Mouse (Mus musculus) 3T3-L1 (cell line): Measurements from ENCODE around the gene Zfp143.
A peak's percentile ranks its signal among the peaks of the same experiment; 100 is the strongest.
"Not testable (repeated sequence)": the region's sequence is repeated elsewhere in the genome, so short reads cannot be mapped to it uniquely, and the experiment has no call there.

ENCODE experiments used
- DNase-seq: peaks from one replicate; pipeline ENCODE4 v3.0.0-alpha.2; 2015; ENCODE audit warnings: low read depth, low spot score

Gene Zfp143

DNA sequence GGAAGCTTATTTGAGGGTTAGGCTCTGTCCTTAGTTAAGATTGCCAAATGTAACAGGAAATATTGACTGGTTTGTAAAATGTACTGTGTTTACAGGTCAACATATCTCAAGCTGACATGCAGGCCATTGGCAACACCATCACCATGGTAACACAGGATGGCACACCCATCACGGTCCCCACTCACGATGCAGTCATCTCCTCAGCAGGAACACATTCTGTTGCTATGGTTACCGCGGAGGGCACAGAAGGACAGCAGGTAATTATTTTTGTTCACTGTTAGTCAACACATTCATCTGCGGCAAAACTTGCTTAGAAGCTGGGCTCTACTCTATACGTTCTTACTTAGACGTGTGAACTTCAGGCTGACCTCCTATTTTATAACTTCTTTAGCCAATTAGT, 30.7 kb downstream of the Zfp143 start:
- no peak for DNase-seq

DNA sequence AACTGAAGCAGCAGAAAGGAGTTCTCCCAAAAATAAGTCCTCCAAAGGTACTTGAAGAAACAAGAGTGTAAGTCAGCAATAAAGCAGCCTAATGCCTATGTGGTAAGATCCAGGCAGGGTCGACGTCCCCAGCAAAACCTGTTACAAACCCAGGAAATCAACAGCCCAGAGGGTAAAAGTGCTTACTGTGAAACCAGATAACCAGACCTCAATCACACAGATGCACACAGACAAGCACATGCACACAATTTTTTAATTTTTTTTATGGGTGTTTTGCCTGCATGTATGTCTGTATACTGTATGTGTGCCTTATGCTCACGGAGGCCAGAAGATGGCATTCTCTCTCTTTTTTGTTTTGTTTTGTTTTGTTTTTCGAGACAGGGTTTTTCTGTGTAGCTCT, 35.3 kb downstream of the Zfp143 start:
- no peak for DNase-seq

DNA sequence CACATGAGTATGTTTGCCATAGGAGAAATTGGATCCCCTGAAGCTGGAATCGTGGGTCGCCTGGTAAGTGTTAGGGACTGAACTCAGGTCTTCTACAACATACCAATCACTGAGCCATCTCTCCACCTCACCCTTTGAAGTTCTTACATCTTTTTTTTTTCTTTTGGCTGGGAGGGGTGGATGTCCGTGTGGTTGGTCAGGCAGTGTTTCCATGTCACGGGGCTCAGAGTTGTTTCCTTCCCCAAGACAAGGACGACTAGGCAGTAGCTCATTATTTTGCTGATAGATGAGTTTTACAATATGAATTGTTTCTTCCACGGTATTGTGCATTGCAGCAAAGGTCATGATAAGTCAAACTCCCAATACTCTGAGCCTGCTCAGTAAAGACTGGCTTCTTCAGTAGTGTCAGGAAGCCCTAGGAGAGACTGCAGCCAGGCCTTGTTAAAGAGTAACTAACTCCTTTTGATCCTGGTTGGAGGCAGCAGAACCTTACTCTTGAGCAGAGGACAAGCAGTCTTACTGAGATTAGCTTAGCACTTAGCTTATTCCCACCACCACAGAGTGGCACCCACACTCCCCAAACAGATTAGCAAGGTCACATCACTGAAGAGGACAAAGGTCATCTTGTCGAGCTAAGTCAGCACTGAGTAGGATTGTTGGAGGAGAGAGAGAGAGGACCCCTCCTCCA, 36.2 kb downstream of the Zfp143 start:
- DNase-seq = no peak

DNA sequence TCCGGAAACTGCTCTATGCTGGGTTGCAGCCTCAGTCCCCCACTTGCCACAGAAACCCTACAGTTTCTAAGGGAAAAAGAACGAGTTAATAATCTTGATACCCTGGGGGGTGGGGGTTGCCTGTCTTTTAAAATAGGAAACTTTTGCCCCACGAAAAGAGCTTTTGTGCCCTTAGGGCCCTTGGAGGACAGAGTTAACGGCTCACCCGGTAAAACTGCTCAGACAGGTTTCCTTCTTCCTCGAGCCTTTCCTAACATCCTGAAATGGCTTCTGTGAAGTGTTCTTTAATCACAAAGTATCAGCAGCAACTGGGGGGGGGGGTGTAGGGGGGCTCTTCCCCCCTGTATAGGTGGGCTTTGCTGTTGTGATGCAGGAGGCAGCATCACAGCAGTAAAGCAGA, 39.8 kb downstream of the Zfp143 start:
- no peak for DNase-seq

DNA sequence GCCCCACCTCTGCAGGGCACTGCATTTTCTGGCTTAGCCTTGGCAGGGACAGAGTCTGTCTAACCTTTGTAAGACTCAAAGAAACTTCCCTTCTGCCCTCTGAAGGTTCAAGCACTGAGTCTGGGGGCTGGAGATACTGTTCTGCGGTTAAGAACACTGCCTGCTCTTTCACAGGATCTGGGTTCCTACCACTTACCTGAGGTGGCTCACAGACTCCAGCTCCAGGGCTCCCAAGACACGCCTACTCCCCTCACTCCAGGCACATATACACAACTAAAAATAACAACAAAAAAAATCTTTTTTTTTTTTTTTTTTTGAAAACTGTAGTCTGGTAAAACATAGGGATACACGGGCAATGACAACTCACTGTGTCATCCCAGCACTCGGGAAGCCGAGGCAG, 40.2 kb downstream of the Zfp143 start:
- DNase-seq = no peak

DNA sequence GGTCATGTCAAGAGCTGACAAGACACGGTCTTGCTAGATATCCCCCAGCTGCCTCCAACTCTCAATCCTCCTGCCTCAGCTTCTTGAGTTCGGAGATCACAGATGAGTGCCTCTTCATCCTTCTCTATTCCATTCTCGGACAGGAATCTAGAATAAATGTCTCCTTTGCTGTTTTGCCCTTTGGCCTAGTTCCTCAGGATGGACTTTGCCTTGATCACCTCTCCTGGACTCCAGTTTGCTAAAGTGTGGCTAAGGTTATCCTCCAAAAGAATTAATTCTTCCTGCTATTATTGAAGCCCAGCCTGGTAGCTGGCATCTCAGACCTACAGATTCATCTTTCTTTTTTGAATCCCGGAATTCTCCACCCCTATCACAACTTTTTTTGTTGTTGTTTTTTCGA, 44.0 kb downstream of the Zfp143 start:
- DNase-seq = no peak

DNA sequence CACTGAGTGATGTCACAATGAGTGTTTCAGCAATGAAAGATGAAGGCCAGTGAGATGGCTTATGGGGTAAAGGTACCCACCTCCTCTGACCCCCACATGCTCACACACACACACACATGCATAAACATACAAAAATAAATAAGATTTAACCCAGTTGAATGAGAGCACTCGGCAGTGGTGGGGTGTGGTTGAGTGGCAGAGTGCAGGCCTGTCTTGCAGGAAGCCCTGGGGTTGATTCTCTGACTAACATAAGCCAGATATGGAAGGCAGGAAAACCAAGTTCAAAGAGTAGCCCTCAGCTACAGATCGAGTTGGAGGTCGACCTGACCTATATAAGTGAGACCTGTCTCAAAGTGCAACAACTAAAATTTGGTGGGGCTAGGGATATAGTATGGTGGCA, 45.6 kb downstream of the Zfp143 start:
- DNase-seq = no peak

DNA sequence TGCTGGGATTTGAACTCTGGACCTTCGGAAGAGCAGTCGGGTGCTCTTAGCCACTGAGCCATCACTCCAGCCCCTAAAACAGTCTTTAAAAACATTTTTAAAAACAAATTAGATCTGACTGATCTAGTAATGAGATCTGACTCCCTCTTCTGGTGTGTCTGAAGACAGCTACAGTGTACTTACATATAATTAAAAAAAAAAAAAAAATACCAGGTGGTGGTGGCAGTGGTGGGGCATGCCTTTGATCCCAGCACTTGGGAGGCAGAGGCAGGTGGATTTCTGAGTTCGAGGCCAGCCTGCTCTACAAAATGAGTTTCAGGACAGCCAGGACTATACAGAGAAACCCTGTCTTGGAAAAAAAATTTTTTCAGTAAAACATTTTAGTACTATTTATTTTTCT, 47.5 kb downstream of the Zfp143 start:
- not testable (repeated sequence) for DNase-seq

DNA sequence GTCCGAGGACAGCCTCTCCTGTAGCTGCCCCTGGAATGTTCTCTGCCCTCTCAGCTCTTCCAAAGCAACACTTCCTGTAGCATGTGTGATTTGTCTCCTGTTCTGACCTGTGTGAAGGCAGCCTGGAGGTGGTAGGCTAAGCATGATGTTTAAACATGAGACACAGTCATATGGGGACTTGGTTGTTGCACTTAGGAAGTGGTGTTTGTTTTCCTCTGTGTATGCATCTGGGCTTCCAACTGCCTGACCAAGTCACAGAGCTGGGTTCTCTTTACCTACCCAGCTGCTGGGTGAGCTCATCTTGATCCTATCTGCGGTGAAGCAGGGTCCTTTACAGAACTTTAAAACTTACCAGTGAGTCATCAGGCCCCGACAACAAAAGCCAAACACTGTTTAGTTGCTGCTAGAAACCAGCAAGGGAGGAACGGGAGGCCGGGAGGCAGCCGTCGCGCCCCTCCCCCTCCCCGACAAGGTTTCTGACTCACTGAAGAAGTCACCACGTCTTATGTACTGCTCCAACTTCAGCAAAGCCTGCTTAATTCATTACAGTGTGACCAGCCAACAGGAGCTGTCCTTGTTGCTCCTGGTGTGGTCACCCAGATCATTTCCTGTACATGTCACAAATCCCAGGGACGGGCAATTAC, 48.1 kb downstream of the Zfp143 start:
- DNase-seq = peak; percentile 96

DNA sequence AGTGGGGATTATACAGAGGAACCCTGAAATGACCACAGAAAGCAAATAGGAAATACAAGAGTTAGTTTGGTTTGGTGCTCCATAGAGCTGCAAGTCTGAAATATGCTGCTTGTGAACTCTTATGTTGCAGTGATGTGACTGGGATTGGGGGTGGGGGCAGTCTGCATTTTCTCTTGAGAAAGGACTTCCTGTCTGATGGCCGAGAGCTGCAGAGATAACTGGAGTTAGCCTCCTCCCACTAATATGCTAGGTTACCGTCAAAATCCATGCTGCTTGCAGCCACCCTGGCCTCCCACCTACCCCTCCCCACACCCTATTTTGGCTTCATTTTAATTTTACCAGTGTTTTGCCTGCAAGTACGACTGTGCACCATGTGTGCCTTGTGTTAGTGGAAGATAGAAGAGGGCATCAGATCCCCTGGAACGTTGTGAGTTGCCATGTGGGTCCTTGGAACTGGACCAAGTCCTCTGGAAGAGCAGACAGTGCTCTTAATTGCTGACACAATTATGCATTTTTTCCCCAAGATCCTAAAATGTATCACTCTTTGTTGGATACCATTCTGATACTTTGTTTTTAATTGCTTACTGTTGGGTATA, 49.1 kb downstream of the Zfp143 start:
- peak; percentile 8 for DNase-seq

DNA sequence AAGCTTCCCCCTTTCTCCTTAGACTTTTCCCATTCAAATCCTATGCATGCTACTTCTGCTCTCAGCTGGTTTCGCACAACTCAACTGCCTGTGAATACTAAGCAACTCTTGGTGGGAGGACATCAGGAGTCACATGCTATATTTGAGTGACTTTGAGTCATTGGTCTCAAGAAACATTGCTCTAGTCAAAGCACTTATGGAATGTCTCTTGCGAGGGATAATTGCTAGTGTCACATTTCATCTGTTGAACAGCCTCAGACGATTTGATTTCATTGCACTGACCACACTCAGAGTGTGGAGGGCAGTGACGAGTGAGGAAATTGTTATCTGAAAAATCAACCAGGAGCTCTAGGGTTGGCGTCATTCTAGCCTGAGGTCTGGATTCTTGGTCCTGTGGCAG, 53.7 kb downstream of the Zfp143 start:
- peak; percentile 89 for DNase-seq

DNA sequence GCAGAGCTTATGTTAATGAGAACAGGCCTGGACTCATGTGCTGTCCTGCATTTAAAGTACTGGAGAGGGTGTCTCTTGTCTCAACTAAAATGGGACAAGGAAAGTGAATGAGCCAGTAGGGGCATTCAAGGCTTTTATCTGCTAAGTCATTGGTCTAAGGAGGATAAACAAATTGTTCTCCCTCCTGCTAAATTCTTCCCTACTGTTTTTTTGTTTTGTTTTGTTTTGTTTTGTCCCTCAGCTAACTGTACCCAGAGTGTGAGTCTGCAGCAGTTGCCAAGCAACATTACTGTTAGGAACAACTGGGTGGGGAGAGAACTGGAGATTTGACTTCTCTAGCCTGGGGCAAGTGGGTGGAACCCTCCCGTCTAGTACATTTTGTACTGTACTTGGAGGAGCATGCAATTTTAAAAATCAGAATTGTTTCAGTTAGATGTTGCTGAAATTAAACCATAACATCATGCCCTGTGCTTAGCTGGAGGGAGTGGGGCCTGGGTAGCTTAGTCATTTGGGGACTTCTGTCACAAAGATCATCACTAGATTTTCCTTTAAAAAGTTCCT, 55.8 kb downstream of the Zfp143 start:
- DNase-seq = peak; percentile 86

DNA sequence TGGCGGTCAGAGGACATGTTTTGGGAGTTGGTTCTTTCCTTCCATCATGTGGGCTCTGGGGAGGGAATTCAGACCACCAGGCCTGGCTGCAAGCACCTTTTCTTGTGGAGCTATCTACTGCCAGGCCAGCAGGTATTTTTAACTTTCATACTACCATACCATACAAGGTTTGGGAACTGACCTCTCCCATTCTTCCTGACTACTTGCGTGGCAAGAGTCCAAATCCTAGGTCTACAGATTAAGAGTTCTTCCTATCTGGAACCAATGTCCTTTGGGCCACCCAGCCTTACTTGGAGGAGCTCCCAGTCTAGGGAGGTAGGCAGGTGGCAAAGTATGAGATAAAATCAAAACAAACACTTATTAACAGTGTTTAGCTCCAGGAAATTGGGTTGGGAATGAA, 57.4 kb downstream of the Zfp143 start:
- no peak for DNase-seq

DNA sequence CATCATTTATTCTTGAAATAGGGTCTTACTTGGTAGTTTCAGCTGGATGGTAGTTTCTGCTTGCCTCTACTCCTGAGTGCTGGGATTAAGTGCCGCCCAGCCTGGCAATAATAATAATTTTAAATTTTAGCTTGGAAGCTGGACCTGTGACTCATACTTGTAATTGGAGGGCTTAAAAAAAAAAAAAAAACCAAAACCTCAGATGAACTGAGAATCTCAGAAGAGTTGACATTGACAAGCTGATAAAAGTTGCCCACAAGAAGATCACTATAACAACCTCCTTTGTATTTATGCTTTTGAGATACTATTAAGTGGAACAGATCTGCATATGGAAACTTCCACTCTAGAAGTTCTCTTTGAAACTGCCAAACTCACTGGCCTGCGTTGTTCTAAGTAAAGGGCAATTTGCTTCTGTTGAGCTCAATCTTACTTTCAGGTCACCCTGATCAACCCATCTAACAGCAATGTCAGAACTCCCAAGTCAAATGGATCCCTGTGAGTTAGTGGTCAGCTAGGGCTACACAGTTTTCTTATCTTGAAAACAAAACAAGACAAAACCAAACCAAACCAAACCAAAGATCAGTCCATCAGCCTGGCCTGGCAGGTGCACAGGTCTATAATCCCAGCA, 59.3 kb downstream of the Zfp143 start:
- DNase-seq = peak; percentile 24

DNA sequence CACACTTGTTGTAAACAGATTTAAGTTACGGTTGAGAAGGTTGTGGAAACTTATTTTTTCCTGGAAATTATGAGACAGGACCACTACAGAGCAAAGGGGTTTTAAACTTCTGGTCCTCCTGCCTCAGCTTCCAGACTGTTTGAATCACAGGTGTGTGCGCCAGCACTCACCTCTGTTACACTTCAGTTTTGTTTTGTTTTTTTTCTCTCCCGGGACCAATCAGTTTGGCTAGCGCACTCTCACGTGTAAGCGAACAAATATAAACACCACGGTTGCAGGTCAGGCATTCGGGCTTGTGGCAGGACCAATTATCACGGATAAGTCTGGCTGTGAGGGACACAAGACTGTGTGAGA, 60.1 kb downstream of the Zfp143 start:
- no peak for DNase-seq

DNA sequence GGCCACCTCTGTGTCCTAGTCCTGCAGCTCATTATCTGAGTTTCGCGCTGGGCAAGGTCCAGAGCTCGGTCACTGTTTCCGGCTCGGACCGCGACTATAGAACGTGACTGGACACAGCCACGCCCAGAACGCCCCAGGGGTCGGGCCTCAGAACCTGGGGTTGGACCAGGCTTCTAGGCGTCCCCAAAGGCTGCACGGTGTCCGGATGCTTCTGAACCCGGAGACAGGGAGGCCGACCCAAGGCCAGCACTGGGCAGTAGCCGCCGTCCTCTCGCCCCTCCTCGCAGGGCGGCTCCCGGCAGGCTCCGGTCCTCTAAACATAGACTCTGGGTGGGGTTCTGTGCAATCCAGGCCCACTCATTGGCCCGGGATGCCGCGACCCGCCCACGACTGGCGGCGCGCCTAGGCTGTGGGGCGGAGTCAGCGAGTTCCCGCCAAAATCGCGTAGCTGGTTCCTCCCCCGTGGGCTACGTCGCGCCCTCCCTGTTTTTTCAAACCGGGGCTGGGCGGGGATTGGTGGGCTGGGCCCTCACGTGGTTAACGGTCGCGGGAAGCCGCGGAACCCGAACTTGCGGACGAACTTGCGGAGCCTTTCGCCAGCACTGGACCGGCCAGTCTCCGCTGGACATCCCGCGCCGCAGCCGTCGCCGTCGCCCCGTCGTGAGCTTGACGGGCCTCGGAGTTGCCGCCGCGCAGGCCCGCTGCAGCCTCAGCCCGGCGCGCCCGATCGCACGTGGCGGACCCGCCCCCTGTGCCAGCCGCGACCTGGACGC, 60.7 kb downstream of the Zfp143 start, which contains the start of gene Wee1:
Gene Wee1 (plus strand): TSS at position 531 of the 773 bp plus-strand sequence.
- peak; percentile 93 for DNase-seq

DNA sequence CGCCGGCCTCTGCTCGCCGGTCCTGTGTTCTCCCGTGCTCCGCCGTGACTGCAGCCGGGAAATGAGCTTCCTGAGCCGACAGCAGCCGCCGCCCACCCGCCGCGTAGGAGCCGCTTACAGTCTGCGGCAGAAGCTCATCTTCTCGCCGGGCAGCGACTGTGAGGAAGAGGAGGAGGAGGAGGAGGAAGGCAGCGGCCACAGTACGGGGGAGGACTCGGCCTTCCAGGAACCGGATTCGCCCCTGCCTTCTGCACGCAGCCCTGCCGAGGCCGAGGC, 61.2 kb downstream of the Zfp143 start:
- DNase-seq = no peak

DNA sequence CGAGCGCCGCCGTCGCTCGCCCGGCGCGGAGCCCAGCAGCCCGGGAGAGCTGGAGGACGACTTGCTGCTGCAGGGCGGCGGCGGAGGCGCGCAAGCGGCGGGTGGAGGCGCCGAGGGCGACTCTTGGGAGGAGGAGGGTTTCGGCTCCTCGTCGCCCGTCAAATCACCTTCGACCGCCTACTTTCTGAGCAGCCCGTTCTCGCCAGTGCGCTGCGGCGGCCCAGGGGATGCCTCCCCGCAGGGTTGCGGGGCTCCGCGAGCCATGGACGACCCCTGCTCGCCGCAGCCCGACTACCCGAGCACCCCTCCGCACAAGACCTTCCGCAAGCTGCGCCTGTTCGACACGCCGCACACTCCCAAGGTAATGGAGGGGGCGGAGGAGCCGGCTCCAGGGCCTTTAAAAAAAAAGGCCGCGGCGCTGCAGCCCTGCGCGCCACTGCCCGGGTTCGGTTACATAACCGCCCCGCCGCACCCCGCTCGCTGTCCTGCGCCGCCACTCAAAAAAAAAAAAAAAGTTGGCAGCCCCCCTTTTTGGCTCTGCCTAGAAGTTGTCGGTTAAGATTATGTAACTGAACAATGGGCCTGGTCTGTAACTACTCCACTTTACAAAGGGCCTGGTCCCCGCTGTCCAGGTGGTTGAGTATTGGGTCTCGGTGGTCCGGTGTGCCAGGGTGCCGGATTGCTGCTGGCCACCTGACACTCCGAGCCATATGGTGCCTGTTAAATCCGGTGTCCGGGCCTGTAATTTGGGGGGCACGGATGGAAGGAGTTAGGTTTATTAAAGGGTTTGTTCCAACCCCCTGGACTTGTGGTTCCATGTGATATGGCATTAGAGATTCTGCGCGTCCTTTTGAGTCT, 61.8 kb downstream of the Zfp143 start:
- DNase-seq = peak; percentile 54

DNA sequence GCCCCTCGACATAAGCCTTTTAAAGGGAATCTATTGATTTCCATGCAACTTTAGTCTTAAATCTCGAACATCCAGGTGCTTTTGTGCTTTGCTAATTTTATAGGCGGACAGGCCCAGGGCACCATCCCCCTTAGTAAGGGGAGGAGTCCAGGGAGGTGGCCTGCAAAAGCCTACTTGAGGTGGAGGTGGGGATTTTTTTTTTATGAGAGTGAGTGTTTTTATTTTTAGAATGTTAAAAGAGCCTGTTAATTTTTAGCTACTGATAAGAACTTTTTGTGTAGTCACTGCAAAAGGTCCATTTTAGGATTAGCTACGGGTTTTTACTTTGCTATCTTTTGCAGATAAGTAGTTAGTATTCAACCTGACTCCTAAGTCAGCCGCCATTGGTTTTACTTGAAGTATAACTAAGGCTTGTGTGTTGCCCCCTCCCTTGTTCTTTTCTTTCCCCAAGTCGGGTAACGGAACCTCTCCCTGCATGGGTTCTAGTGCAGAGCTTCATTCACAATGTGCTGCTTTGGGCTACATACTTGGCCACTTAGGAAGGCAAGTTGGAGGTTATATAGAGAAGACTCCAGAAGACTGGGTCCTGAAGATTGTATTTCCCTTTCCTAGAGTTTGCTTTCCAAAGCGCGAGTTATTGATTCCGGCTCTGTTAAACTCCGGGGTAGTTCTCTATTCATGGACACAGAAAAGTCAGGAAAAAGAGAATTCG, 63.0 kb downstream of the Zfp143 start:
- peak; percentile 33 for DNase-seq

DNA sequence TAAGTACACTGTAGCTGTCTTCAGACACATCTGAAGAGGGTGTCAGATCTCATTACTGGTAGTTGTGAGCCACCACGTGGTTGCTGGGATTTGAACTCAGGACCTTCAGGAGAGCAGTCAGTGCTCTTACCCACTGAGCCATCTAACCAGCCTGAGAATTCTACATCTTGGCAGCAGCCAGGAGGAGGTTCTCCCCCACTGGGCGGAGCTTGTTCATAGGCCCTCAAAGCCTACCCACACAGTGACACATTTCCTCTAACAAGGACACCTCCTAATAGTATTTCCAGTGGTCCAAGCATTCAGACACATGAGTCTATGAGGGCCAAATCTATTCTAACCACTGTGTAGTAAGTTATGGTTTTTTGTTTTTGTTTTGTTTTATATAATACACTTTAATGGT, 67.5 kb downstream of the Zfp143 start:
- no peak for DNase-seq
